Mouse (Mus musculus): ENCODE data around the gene Treh. TPM values are rescaled to one million over a fixed set of nuclear protein-coding genes. Genes with fewer than 3 reads are reported as not detected.

The Treh gene
- polyA plus RNA-seq, 1 experiment from 2014 or later: not detected

Other genes with a start within 250 kb of the Treh start
- gene Foxr1, start 232.1 kb upstream of the Treh start, polyA plus RNA-seq (2015; fragmentation: Nextera tagmentation; extraction: Ambion mirVana): not detected in 2 replicates
- gene Upk2, start 218.3 kb upstream of the Treh start, polyA plus RNA-seq (2015; fragmentation: Nextera tagmentation; extraction: Ambion mirVana): 0.63 TPM in 1 of 2 replicates, not detected in the other
- 9.1 and 12.6 TPM in 2 replicates for gene Bcl9l, start 190.4 kb upstream of the Treh start, polyA plus RNA-seq (2015; fragmentation: Nextera tagmentation; extraction: Ambion mirVana)
- gene Cxcr5, start 111.4 kb upstream of the Treh start, polyA plus RNA-seq (2015; fragmentation: Nextera tagmentation; extraction: Ambion mirVana): 0.05 and 0.23 TPM in 2 replicates
- gene Ddx6, start 68.3 kb upstream of the Treh start, polyA plus RNA-seq (2015; fragmentation: Nextera tagmentation; extraction: Ambion mirVana): 10.7 and 10.9 TPM in 2 replicates
- gene Phldb1, start 62.0 kb downstream of the Treh start, polyA plus RNA-seq (2015; fragmentation: Nextera tagmentation; extraction: Ambion mirVana): 23.7 and 31.3 TPM in 2 replicates
- gene Arcn1, start 94.6 kb downstream of the Treh start, polyA plus RNA-seq (2015; fragmentation: Nextera tagmentation; extraction: Ambion mirVana): 106 and 125 TPM in 2 replicates
- 54.3 and 66.6 TPM in 2 replicates for gene Ift46, start 94.7 kb downstream of the Treh start, polyA plus RNA-seq (2015; fragmentation: Nextera tagmentation; extraction: Ambion mirVana)
- 2.1 and 2.8 TPM in 2 replicates for gene Tmem25, start 126.1 kb downstream of the Treh start, polyA plus RNA-seq (2015; fragmentation: Nextera tagmentation; extraction: Ambion mirVana)
- 0.30 and 1.1 TPM in 2 replicates for gene Ttc36, start 129.8 kb downstream of the Treh start, polyA plus RNA-seq (2015; fragmentation: Nextera tagmentation; extraction: Ambion mirVana)
- gene Kmt2a, start 208.1 kb downstream of the Treh start, polyA plus RNA-seq (2015; fragmentation: Nextera tagmentation; extraction: Ambion mirVana): 9.3 and 10.1 TPM in 2 replicates
- 1,028 and 1,424 TPM in 2 replicates for gene Atp5l, start 247.5 kb downstream of the Treh start, polyA plus RNA-seq (2015; fragmentation: Nextera tagmentation; extraction: Ambion mirVana)

Measured in heart, embryonic 15.5 days (tissue).